Mouse (Mus musculus): ENCODE results near the gene Lrp1.

The Lrp1 gene

GRCm38 (mm10) chr10:127645791-127646190 is 24.8 kb upstream of the Lrp1 start:
- no peak for DNase-seq

GRCm38 (mm10) chr10:127643553-127644238 is 22.7 kb upstream of the Lrp1 start:
- DNase-seq = peak; percentile 71 to 78

- DNase-seq = peak; percentile 85 to 90
These were observed 22.0 kb upstream of the Lrp1 start, which contains the start of gene Stat6 for GRCm38 (mm10) chr10:127642772-127643552. TSS of gene Stat6 (plus strand) at chr10:127642986.

- DNase-seq = peak; percentile 65 to 75
These were observed 21.2 kb upstream of the Lrp1 start for GRCm38 (mm10) chr10:127641861-127642771.

GRCm38 (mm10) chr10:127640421-127640820 is 19.5 kb upstream of the Lrp1 start:
- DNase-seq = no peak

GRCm38 (mm10) chr10:127632668-127633271 is 11.8 kb upstream of the Lrp1 start:
- DNase-seq = no peak

GRCm38 (mm10) chr10:127631261-127632214 is 10.6 kb upstream of the Lrp1 start:
- no peak for DNase-seq

- no peak for DNase-seq
These were observed 5.5 kb upstream of the Lrp1 start for GRCm38 (mm10) chr10:127626433-127626832.

- no peak for DNase-seq
These were observed 2.7 kb upstream of the Lrp1 start for GRCm38 (mm10) chr10:127623439-127624216.

GRCm38 (mm10) chr10:127622661-127623060 is 1.7 kb upstream of the Lrp1 start:
- no peak for DNase-seq

- DNase-seq = no peak
These were observed 1.1 kb upstream of the Lrp1 start for GRCm38 (mm10) chr10:127622057-127622392.

GRCm38 (mm10) chr10:127621191-127622056 is 476 bp upstream of the Lrp1 start:
- peak; percentile 56 to 66 for DNase-seq

- DNase-seq = no peak
These were observed 975 bp downstream of the Lrp1 start for GRCm38 (mm10) chr10:127619941-127620405.

GRCm38 (mm10) chr10:127619119-127619721 is 1.7 kb downstream of the Lrp1 start:
- DNase-seq = no peak

- DNase-seq = no peak
These were observed 2.8 kb downstream of the Lrp1 start for GRCm38 (mm10) chr10:127618173-127618572.

- DNase-seq = no peak
These were observed 3.7 kb downstream of the Lrp1 start for GRCm38 (mm10) chr10:127617294-127617693.

- DNase-seq = no peak
These were observed 4.7 kb downstream of the Lrp1 start for GRCm38 (mm10) chr10:127616261-127616679.

GRCm38 (mm10) chr10:127615591-127615990 is 5.4 kb downstream of the Lrp1 start:
- no peak for DNase-seq

- DNase-seq = no peak
These were observed 5.9 kb downstream of the Lrp1 start for GRCm38 (mm10) chr10:127615034-127615374.
